Mouse (Mus musculus) adrenal gland, postnatal 14 days (tissue): ENCODE data around the gene Myef2. TPM values are rescaled to one million over a fixed set of nuclear protein-coding genes. Genes with fewer than 3 reads are reported as not detected.
A peak's percentile ranks its signal among the peaks of the same experiment; 100 is the strongest.
"Not testable (repeated sequence)": the region's sequence is repeated elsewhere in the genome, so short reads cannot be mapped to it uniquely, and the experiment has no call there.

ENCODE experiments used
- DNase-seq: peaks from one replicate; pipeline ENCODE4 v3.0.0; 2021; ENCODE audit warnings: mixed read lengths
- long read RNA-seq, 2 experiments: library from polyadenylated mRNA; stranded (forward); transcript quantifications; one replicate each; pipeline ENCODE4 v2.0.0; 2021
- total RNA-seq: library from RNA; stranded (reverse); gene quantifications from 2 replicates; pipeline ENCODE4 v1.2.3, GENCODE M21; 2021

Gene Myef2
- total RNA-seq: 37.3 and 37.7 TPM in 2 replicates
- long read RNA-seq, experiment 1, partial matches to known transcripts: 7 of 24 reads
- long read RNA-seq, experiment 1, other reads (novel, unspliced or antisense): 17 of 24 reads
- long read RNA-seq, experiment 2, partial matches to known transcripts: 0 of 11 reads
- long read RNA-seq, experiment 2, other reads (novel, unspliced or antisense): 11 of 11 reads

DNA sequence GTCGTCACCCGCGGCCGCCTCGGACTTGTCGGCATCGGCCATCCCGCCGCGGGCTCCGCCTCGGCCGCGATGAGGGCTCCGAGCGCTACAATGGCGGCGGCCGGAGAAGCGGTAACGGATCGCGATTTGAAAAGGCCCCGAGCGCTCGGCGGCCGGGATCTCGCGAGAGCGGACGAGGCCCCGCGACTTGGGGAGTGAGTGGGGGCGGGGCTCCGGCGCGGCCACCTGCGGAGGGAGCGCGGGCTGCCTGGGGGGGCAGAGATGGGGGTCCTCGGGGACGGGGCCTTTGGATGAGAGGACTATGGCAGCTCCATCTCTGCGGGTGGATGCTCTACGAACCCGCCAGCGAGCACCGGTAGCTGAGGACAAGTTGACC is at the start of gene Myef2:
Myef2 (minus strand) TSS at position 185 of the 376 bp plus-strand sequence.
- peak; percentile 90 for DNase-seq

DNA sequence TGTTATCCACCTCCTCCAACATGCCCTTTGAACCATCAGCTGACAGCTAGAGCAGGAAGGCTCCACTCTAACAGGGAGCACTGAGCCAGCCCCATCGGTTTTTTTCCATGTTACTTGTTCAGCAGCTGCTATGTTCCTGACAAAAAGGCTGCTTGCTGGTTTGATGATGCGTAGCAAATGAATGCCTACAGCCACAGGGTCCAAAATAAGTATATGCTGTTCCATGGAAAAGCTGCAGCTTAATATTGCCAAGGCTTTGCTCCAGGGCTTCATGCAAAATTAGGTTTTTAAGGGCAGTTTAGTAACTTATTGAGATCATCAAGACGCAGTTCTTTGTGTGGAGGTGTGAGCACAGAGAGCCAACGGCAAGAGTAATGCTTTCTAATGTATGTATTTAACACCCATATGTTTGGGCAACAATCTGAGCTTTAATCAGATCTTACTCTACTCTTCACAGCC is 38.6 kb upstream of the Myef2 start:
- DNase-seq: no peak

DNA sequence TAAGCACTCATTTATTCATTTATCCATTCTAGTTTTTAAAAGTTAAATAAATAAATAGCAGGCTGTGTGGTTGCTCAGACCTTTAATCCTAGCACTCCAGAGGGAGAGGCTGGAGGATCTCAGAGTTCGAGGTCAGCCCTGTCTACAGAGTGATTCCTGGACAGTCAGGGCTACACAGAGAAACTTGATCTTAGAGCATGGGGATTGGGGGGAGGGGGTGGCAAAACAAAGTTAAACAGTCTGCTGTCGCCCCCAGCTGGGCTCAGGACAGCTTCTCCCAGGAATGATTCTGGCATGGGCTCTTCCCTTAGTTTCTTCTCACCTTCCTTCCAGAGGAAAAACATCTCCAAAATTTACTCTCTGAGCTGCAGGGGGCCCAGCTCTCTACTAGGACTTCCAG is 32.0 kb upstream of the Myef2 start:
- DNase-seq: no peak

DNA sequence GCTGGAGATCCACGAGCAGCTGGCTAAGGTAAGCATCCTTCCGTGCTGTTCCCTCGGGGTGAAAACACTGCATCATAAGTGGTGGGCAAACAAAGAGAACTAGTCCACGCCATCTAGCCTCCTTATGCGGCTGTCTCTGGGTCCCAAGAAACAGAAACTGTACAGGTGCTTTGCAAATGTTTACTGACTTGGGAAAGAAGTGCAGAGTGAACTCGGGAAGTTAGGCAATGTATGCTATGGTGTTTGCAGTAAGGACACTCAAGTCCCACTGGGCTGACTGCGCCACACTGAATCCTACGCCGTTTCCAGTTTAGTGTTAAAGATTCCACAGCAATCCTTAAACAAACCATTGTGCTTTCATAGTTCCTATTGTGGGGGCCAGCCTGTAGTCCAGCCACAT is 30.8 kb upstream of the Myef2 start:
- DNase-seq: no peak

DNA sequence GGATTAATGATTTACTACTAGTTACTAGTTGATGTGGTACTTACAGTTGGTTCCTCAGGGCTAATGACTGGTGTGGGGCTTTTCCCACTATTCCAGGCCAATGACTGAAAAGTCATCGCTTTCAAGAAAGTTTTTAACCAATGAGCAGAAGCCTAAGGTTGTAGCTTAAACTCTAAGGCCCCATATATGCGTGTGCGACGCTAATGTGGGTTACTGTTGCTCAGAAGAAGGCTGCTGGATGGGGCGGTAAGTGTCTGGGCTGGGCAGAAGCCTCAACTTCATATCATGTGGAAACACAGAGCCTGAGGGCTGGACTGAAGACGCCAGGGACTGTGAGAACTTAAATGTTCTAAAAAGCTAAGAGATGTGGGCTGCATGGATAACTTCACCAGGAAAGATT is 28.9 kb upstream of the Myef2 start, which contains the start of gene Slc12a1:
Slc12a1 (plus strand) TSS at position 118 of the 400 bp plus-strand sequence.
- no peak for DNase-seq

DNA sequence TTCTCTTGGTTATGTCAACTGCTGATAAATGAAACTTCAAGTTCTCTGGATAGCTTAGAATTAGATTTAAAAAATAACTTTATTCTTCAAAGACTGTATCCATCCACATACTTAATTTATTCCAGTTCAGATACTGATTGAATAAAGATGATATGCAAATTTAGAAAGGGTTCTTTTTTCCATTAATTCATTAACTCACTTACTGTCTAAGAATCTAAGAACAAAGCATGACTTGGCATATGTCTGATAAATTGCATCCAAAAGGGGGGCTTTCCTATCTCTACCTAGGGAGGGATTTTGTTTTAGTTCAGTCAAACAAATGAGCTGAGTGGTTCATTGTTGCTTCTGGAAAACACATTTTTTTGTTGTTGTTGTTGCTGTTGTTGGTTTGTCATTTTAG is 18.9 kb upstream of the Myef2 start:
- no peak for DNase-seq

DNA sequence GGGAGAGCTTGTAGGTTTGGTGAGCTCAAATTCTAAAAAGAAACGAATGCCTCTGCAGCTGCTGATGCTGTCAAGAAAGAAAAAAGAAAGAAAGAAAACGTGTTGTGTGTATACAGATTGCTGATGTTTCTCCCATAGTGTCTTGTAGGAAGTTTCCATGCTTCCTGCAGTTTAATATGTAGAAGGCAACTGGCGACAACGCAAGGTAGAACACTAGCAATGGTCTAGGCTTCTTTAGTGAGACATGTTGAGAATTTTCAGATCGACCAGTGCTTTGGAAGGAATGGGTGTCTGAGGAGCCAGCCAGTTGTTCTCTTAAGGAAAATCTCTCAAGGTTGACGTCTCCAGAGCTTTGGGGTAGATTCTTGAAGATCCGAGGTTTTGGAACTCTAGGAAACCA is 13.4 kb upstream of the Myef2 start:
- no peak for DNase-seq

DNA sequence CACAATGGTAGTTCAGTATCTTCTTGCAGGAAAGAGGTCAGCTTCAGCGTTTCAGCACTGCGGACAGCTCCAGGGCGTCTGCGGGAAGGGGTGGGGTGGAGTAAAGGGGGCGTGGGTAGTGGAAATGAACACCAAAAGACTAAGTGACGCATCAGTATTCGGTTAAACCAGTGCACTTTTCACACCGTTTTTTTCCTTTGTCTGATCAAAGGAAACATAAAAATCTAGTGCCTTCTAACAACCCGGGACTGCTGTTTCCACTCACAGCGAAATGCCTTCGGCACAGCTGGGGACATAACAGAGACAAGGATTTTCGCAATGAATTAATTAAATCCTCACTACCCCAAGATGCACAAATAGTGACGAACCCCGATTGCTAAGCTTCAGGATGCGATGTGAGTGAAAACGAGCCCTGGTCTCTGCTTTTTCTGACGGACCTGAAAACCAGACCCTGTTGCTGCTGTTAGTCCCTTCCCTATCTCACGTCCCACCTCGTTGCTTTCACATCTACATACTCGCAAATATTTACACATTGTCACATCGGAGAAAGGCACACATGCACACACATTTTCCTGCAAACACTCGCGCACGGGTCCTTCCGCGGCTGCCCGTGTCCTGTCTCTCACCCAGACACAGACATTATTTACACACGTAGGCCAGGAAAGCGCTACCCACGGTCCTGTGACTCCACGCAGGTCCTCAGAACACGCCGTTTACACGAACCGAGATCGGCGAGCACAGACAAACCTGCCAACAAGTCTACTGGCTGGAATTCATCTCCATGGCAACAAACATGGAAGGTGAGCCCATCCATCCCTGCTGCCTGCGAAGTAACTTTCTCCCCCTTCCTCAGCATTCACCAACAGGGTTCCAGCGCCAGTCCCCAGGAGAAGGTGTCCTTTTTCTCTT is 12.7 kb upstream of the Myef2 start, which contains the start of gene Ctxn2:
Ctxn2 (plus strand) TSS at position 790 of the 909 bp plus-strand sequence.
- peak; percentile 93 for DNase-seq

DNA sequence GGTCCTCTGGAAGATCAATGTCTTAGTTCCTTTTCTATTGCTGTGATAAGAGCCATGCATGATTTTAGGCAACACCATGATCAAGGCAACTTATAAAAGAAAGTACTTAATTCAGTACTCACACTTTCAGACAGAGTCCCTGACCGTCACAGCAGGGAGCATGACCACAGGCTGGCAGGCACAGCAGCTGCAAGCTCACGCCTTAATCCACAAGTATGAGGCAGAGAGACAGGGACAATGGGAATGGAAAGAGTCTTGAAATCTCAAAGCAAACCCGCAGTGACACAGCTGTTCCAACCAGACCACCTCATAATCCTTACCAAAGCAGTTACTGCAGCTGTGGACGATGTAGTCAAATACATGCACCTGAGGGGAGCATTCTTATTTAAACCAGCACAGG is 10.7 kb upstream of the Myef2 start:
- no peak for DNase-seq

DNA sequence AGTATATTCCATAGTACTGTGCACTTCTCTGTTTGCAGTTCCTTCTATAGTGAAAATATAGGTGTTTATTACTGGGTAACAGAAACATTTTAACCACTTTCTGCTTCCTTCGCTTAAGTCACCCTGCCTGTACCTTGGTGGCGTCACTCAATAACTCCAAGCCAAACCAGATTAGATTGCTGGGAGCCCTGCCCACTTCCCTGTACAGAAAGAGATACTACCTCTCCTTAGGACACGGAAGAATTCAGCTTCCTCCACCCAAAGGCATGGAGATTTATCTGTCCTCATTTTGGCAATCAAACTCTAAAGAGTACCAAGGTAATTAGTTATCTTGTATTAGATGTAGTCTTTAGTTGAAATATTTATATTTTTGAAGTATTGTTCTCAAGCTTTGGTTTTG is 3.3 kb upstream of the Myef2 start:
- DNase-seq: no peak

DNA sequence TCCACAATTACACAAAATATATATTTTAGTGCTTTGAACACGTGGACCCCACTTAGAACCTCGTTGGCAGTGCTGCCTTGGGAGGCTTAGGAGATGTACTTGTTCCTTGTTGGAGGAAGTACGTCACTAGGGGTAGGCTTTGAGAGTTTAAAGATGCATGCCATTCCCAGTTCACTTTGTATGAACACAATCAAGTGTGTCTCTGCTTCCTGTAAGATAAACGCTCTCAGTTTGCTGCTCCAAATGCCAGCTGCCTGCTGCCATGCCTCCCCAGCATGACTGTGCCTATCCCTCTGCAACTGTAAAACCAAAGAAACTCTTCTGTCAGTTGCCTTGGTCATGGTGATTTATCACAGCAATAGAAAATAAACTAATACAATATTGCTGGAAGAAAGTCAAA is 2.4 kb upstream of the Myef2 start:
- no peak for DNase-seq

DNA sequence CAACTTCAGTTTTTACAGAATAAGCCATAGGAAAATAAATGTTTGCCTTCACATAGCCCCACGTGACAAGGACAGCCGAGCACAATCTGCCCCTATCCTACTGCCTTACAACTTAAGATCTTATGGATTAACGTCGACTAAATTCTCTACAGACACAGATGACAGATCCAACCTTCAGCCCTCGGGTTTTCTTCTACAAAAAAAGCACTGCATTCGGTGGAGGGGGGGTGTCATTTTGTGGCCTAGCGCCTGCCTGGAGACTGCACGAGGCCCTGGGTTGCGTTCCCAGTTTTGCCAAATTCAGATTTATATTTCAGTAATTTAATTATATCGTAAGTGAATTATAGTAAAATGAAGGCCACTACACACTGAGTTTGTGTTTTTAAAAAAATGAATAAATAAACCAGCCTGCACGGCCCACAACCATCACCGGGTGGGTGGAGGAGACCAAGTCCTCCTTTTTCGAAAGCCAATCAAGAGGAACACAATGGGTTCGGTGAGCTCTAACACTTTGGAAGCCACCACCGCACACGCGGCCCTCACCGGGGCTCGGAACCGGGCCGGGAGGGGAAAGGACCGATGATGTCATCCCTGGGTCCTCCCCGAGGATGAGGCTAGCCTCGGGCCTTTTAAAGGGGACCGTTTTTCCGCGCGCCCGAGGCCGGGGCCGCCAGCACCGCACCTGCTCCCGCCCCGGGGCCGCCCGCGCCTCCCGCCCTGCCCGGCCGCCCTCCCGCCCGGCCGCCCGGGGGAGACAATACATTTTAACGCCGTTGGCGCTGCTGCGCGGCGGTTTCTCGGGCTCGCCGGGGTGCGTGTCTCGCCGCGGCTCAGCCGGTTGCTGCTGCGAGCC is 611 bp downstream of the Myef2 start:
- DNase-seq: peak; percentile 69

DNA sequence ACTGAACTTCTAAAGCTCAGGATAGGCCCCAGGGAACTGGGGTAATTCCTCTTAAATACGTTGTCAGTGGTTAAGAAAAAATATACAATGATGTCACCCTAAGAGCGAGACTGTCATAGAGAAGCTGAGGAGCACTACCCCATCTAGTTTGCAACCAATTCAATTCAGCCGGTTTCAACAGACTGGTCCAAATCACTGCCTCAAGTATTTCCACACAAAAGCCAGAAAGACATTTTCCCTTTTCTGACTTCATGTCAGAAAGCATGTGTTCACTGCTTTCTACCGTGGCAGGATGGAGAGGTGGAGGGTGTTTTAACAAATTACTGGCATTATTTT is 1.2 kb downstream of the Myef2 start:
- no peak for DNase-seq

DNA sequence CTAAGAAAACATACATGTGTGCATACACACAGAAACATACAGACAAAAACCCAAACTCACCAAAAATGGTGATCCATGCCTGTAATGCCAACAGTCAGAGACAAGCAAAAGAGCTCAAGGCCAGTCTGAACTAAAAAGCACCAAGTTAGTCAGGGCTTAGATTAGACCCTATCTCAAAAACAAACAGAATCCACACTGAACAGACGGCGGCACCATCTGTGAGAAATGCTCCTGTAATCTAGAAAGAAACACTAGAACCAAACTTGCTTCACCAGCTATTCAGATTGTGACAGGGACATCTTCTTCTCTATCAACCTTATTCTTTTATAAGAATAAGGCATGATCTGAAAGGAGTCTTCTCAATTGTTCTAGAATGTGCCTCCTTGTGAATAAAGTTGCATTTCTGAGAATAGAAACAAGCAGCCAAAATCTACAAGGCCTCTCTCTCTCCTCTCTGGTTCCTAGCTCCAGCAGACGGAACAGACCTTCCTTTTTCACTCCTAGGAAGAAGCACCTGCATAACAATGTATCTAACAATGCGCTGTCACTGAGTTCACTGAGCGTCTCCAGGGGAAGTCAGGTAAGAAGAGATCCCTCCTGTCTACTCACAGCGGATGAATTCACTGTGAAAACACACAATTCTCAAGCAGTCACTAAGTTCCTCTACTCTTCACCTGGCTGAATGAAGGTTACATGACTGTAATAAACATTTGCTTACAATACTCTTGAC is 3.9 kb downstream of the Myef2 start:
- DNase-seq: no peak

DNA sequence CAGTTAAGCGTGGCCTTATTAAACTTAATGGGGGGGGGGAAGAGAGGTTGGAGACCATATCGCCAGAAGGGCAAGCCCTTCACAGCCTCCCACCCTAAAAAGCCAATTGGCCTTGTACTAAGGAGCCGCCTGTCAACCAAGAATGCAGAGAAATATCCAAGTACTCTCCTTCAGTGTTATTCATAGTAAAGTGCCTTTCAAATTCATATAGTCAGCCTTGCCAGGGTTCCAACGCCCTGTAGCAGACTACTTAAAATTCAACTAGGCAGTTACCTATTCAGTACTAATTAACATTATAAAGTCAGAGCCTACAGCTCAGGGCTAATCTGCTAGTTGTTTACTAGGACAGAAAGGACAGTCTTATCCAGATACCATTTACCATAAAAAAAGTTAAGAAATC is 16.9 kb downstream of the Myef2 start:
- DNase-seq: not testable (repeated sequence)

DNA sequence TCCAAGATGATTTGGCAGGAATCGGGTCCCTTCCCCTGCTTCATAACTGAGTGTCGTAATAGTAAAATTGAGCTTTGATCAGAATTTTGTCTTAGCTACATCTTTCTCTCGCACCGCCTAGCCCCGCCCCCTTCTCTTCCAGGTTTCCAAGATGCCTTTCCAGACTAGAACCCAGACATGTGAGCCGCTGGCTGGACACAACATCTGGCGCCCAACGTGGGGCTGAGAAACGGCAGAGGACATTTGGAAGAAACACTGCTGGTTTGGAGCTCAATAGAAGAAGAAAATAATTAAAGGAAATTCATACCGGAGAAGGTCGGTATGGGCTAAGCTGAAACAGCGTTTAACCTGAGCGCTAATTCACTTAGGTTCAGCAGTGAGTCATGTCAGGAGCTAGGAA is 19.0 kb downstream of the Myef2 start:
- not testable (repeated sequence) for DNase-seq

DNA sequence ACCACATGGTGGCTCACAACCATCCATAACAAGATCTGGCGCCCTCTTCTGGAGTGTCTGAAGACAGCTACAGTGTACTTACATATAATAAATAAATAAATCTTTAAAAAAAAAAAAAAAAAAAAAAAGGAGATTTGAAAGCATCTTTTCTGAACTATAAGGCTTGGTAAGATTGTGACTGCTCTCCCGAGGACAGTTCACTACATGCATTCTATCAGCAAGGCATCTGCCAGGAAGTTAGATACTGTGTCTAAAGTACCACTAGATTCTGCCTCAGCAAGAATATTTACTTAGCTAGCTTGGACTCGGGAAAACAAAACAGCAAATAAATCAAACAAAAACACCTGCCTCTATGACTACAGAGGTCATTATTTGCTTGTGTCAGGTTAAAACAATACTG is 31.3 kb downstream of the Myef2 start:
- DNase-seq: not testable (repeated sequence)

DNA sequence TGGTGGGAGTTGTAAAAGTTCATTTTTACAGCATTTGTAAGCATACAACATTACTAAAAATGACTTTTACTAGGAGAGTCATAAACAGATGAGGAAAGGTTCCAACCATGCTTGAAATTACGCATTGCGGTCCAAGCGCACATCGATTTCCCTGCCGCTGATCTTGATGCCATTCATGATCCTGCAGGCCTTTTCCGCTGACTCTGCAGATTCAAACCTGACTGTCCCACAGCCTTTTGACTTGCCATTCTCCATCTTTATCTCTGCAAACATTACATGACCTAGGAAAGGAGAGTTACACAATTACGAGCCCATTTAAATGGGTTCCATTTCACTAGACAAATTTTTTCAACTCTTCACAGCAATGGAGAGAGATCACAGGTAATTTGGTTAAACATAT is 34.7 kb downstream of the Myef2 start:
- no peak for DNase-seq

DNA sequence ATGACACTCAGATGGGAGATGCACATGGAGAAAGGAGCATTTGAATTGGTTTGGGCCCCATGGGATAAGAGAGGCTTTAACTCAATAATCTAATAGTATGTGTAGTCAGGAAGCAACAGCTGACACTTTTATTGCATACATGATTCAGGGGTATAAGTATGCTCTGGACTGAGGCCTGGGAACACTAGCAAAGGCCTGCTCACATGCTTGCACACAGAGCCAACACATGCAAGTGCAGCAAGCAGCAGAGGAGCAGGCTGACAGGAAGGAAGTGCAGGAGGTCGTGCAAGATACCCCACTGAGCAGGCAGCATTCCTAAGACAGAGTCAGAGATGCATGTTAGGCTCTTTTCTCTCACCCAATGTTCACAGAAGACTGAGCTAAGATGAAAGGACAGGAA is 39.6 kb downstream of the Myef2 start:
- DNase-seq: no peak

DNA sequence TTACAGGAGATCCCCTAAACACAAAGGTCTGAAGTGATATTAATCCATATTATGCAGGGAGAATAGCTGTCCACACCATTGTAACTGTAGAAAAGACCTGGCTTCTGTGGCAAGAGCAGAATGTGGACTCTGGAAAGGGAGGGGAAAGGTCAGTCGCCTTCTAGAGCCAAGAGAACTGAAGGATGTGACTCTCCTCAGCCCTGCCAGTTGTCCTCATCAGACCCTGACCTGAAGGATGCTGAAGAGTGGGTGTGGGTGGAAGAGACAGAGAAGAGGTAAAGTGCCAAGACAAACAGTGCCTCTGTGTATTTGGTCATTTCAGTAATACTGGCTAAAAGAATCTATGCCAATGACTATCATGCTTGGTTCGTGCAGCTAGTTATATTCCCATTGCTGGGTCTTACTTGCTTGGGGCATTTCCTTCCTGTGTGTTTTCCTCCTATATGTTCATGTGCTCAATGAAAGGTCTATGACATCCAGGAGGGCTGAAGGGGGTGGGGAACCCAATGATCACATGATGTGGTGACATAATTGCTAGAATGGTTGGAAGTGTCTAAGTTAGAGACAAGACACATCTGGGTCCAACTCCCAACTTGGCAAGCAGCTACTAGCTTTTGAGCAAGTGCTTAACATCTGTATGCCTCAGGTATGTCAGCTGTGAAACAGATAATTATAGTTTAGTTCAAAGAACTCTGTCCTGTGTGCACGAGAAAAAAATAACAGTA is 50.2 kb downstream of the Myef2 start:
- no peak for DNase-seq

DNA sequence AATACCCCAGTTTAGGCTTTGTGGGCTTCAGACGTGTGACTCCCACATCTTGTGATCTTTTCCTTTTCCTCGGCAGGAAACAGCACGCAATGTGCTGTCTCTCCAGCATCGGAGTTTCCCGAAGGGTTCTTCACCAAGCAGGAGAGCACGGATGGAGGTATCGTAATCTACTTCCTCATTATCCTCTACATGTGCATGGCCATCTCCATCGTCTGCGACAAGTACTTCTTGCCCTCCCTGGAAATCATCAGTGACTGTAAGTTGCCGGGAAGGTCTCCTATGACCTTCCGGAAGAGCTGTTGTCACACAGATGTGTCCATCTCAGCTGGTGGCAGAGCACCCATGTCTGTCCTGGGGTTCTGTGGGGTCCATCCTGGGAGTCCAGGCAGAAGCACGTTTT is 54.8 kb downstream of the Myef2 start:
- no peak for DNase-seq
